Mouse (Mus musculus) heart, postnatal 25 days (tissue): ENCODE measurements around the gene Nexn. TPM values are rescaled to one million over a fixed set of nuclear protein-coding genes. Genes with fewer than 3 reads are reported as not detected.

ENCODE experiments used
- DNase-seq: peaks from one replicate; pipeline ENCODE4 v3.0.0; 2022; ENCODE audit warnings: low spot score
- intact Hi-C: fragments of 180-260 bp; cut with DNase I; formaldehyde crosslinking; loops from one replicate; pipeline ENCODE4 v1.15.1; 2025
- total RNA-seq, 2 experiments: library from RNA; stranded (reverse); gene quantifications; 2 replicates each; pipeline ENCODE4 v1.2.3; 2021

Gene Nexn
- total RNA-seq, 2 experiments from 2014 or later: 324 to 334 TPM

DNA sequence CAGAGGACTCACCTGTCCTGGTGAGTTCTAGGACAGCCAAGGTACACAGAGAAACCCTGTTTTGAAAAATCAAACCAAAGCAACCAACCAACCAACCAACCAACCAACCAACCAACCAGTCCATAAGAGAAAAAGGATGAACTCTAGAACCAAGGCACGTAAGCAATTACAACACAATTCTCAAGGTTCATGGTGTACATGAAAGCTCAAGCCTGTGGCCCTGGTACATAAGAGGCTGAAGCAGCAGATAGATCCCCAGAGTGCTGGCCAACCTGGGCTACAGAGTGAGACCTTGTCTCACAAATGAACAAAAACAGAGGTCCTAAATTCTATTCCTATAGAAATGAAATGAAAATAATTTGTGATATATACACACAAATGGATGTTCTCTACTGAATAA, 18.2 kb upstream of the Nexn start:
- no peak for DNase-seq
- intact Hi-C loops: no loop called here

DNA sequence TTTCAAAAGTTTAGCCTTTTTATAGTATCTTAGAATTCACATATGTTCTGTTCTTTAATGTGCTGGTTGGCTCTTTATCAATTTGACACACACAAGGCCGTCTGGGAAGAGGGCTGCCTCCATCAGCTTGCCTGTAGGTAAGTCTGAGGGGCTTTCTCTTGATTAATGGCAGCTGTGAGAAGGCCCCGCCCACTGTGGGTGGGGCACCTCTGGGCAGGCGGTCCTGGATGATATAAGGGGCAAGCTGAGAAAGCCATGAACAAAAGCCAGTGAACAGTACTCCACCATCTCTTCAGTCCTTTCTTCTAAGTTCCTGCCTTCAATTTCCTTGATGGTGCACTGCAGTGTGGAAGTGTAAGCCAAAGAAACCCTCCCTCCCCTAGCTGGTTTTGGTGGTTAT, 16.0 kb upstream of the Nexn start:
- no peak for DNase-seq
- intact Hi-C loops: no loop called here

DNA sequence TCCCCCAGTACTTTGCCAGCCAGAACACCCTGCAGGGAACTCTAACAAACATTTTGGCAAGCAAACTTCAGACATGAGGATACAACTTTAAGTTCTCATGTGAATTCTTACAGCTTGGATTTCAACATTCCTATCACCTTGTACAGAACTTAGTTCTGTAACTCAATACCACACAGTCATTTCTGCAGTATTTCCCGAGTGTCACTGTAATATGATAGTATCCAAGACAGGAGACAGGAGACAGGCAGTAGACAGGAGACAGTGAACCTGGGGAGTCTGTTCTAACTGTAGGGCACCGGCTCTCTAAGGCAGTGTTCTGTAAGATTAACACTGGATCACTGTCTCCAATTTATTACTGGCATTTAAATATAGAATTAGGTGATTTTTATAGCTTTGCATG, 12.3 kb upstream of the Nexn start:
- no peak for DNase-seq
- intact Hi-C loops: no loop called here

DNA sequence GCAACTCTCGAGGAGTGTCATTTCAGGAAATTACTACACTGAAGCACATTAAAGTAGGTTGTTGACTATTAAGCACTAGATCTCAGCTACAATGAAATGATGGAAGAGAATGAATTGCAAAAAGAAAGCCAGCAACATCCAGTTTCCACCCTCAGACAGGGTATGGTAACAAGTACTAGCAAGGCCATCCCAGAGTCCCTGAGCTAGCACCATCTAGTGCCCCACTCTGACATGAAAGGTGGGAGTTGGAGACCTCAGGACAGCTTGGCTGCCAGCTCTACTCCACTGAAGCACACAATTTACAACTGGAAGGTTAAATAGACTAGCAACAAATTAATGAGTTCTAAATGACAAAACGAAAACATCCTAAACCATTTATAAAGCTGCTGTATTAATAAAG, 11.8 kb upstream of the Nexn start:
- intact Hi-C loops: no loop called here

GRCm38 (mm10) chr3:152276935-152277334, 10.8 kb upstream of the Nexn start:
- DNase-seq: no peak
- intact Hi-C loops: no loop called here

More for the DNA sequence above, 11.8 kb upstream of the Nexn start:
- no peak for DNase-seq

GRCm38 (mm10) chr3:152275008-152275407, 8.9 kb upstream of the Nexn start:
- intact Hi-C loops: no loop called here
- no peak for DNase-seq

GRCm38 (mm10) chr3:152272974-152273685, 7.0 kb upstream of the Nexn start:
- intact Hi-C loops: no loop called here
- no peak for DNase-seq

DNA sequence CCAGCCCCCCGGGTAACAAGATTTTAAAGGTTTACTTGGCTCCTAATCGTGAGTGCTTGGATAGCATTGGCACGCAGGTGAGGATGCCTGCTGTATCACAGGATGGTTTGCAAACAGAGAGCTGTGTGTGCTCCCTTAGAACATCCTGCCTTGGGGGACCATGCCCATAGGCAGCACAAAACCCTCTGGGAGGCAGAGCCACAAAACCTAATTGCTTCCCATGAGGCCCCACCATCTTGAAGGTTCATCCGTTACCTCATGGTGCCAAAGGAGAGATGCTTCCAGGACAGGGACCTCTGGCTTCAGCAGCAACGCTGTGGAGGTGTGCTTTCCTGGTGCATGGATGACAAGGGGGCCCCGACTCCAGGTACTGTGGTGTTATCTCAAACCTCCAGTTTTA, 5.7 kb upstream of the Nexn start:
- intact Hi-C loops: no loop called here
- no peak for DNase-seq

DNA sequence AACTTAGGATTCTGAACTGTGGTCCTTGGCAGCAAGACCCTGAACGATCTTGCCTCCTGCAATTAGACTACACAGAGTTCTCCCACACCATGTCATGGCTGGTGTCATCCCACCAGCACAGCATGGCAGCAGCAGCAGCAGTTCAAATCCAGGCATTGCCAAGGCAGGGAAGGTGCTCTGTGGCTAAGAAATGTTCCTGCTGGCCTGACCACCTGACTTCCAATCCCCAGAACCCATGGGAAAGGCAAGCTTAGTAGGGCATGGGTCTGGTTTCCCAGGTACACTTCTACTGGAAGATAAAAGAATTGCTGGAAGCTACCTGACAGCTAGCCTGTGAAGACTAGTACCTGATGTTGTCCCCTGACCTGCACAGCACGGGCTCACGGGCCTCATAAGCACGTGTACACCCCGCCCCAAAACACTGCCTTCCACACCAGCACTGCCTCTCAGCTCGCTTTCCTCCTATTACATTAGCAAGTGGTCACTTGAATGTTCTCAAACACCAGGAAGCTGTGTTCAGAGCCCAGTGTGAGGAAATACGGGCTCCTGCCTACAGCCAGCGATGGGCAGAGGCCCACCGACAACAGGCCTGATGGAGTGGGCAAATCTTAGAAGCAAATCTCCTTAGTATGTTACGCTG, 5.0 kb upstream of the Nexn start:
- DNase-seq: no peak
- intact Hi-C loops: no loop called here

- DNase-seq: no peak
- intact Hi-C loops: loop anchor here (10.0 kb wide), 1 partner anchor 487 kb away; no protein-coding TSS in a partner anchor
Observed at GRCm38 (mm10) chr3:152268099-152268498, 1.9 kb upstream of the Nexn start.

GRCm38 (mm10) chr3:152265351-152266035, 657 bp downstream of the Nexn start:
- DNase-seq: peak; percentile 75
- intact Hi-C loops: loop anchor here (2.0 to 10.0 kb wide), 2 partner anchors 39 to 489 kb away; no protein-coding TSS in a partner anchor

- intact Hi-C loops: loop anchor here (2.0 to 10.0 kb wide), 3 partner anchors 40 to 490 kb away; partner anchors contain the start of gene Zzz3
- DNase-seq: no peak
Observed at GRCm38 (mm10) chr3:152264830-152265229, 1.3 kb downstream of the Nexn start.

- DNase-seq: no peak
- intact Hi-C loops: loop anchor here (2.0 to 10.0 kb wide), 3 partner anchors 40 to 490 kb away; partner anchors contain the start of gene Zzz3
Observed at GRCm38 (mm10) chr3:152264374-152264773, 1.8 kb downstream of the Nexn start.

- DNase-seq: no peak
- intact Hi-C loops: loop anchor here (5.0 to 10.0 kb wide), 2 partner anchors 135 to 493 kb away; partner anchors contain the start of gene Zzz3
Observed at GRCm38 (mm10) chr3:152261948-152262347, 4.2 kb downstream of the Nexn start.

DNA sequence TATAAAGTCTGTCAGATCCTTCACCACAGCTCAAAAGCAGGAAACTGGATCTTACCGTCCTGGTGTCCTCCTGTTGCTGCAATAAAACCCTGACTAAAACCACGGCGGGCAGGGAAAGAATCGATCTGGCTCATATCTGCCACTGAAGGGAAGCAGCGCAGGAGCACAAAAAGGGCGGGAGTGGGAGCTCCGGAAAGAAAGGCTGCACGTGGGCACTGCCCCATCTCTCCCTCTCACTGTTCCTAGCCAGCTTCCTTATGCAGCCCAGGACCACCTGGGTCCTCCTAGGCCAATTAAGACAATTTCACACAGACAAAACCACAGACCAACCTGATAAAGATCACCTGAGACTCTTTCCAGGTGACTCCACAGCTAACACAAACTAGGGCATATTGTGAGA, 4.7 kb downstream of the Nexn start:
- intact Hi-C loops: loop anchor here (5.0 to 10.0 kb wide), 2 partner anchors 136 to 493 kb away; partner anchors contain the start of gene Zzz3
- no peak for DNase-seq

GRCm38 (mm10) chr3:152260362-152260761, 5.8 kb downstream of the Nexn start:
- DNase-seq: no peak
- intact Hi-C loops: loop anchor here (1.0 to 10.0 kb wide), 3 partner anchors 55 to 494 kb away; partner anchors contain the start of gene Zzz3

GRCm38 (mm10) chr3:152259409-152259808, 6.7 kb downstream of the Nexn start:
- peak; percentile 35 for DNase-seq
- intact Hi-C loops: loop anchor here (2.0 kb wide), 1 partner anchor 49 kb away; no protein-coding TSS in a partner anchor

DNA sequence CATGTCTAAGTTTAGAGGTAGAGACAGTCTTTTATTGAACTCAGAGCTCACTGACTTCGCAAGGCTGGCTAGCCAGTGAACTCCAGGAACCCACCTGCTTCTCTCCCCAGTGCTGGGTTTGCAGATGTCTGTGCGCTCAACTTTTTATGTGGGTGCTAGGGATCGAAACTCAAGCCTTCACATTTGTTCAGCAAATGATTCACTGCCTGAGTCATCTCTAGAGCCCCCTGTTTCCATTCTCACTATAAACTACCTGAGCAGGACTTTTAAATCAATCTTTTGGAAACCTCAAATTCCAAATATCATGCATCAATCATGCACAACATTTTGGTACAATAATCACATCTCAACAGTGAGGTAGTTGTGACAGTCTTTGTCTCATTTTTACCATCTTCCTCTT, 8.6 kb downstream of the Nexn start:
- DNase-seq: no peak
- intact Hi-C loops: no loop called here

GRCm38 (mm10) chr3:152250487-152250886, 15.7 kb downstream of the Nexn start:
- DNase-seq: no peak
- intact Hi-C loops: no loop called here

GRCm38 (mm10) chr3:152247708-152248107, 18.4 kb downstream of the Nexn start:
- intact Hi-C loops: no loop called here
- no peak for DNase-seq
